Mouse (Mus musculus): ENCODE results near the gene Vmn2r15. TPM values are rescaled to one million over a fixed set of nuclear protein-coding genes. Genes with fewer than 3 reads are reported as not detected.

Gene Vmn2r15
- not detected for total RNA-seq (2021)
- long read RNA-seq, experiment 1, result 0 reads
- long read RNA-seq, experiment 2, result 0 reads

DNA sequence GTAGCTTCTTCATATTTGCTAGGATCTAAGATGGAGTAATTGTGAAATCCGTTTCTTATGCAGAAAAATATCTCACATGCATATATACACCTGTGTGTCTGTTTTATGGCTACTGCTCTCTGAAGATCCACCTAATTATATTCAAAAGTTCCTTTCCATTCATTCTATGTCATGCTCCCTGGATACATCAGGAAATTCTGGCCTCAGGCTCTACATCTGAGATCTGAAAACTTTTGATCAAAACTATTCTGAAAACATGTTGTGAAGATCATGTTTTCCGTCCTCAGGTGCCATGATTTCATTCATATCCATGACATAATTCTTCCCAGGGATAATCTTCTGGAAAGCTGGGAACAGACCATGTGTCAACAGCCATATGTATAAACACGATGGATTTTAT, at the start of gene Vmn2r15:
Gene Vmn2r15 (minus strand): TSS at position 101 of the 400 bp plus-strand sequence.
- DNase-seq, result no peak
- intact Hi-C loops (cut with DNase I), result no loop called here

DNA sequence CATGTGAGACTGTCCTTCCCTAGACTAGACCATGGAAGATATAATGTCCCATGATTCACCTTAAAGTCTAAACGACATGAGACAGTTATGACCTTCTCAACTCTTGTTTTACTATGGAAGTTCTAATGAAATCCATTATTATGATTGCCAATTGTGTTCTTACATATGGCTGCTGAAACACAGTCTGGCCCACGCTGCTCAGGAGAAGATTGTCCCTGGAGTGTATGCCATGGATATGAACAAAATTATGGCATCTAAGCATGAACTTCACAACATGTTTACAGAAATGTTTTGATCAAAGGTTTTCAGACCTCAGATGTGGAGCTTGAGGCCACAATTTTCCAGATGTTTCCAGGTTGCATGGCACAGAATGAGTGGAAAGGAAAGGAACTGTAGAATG, 32.4 kb upstream of the Vmn2r15 start, which contains the start of gene Vmn2r16:
Gene Vmn2r16 (plus strand): TSS at position 301 of the 400 bp plus-strand sequence.
- intact Hi-C loops (cut with DNase I), result no loop called here
- DNase-seq, result no peak

DNA sequence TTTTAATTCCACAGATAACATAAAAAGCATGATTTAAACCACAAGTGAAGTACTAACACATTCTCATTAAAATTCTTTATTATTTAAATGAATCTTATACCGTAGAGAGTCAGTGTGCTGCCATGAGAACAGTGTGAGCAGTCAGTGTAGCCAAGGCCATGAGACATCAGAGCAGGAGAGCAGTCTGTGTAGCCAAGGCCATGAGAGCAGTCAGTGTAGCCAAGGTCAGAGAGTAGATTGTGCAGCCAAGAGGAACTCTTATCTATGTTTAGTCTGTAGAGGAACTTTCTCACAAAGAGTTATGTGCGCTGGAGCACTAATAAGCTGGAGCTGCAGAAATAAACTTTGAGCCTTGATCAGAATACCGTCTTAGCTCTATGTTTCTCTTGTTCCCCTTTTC, 2.8 kb downstream of the Vmn2r15 start:
- no peak for DNase-seq
- intact Hi-C loops (cut with DNase I), result no loop called here

Other genes with a start within 250 kb of the Vmn2r15 start
- not detected for gene Vmn2r11, start 238.1 kb downstream of the Vmn2r15 start, total RNA-seq (2021)
- gene Vmn2r12, start 199.7 kb downstream of the Vmn2r15 start, total RNA-seq (2021), result not detected
- gene Vmn2r13, start 105.4 kb downstream of the Vmn2r15 start, total RNA-seq (2021), result not detected
- gene Vmn2r14, start 72.9 kb downstream of the Vmn2r15 start, total RNA-seq (2021), result not detected
- not detected for gene Vmn2r16, start 32.5 kb upstream of the Vmn2r15 start, total RNA-seq (2021)
- not detected for gene Vmn2r17, start 122.0 kb upstream of the Vmn2r15 start, total RNA-seq (2021)